Mouse (Mus musculus) kidney, embryonic 15.5 days (tissue): ENCODE data around the gene Moxd1. TPM values are rescaled to one million over a fixed set of nuclear protein-coding genes. Genes with fewer than 3 reads are reported as not detected.

Source experiments
- ATAC-seq: fragments of 200-750 bp; cut with Nextera tagmentation; replicated peaks from 2 replicates; pipeline ENCODE4 v1.8.0; 2017; ENCODE audit warnings: moderate TSS enrichment; ENCODE audit not compliant: low FRiP score
- H3K27ac ChIP-seq: fragments of 300-500 bp; sonication (generic); 2 replicates; pipeline ENCODE4 v1.5.1; 2015; ENCODE audit warnings: mild to moderate bottlenecking, inconsistent platforms
- H3K27me3 ChIP-seq: fragments of 300-500 bp; sonication (generic); 2 replicates; pipeline ENCODE4 v1.6.1; 2015; ENCODE audit warnings: inconsistent platforms
- H3K36me3 ChIP-seq: fragments of 300-500 bp; sonication (generic); 2 replicates; pipeline ENCODE4 v1.6.1; 2015; ENCODE audit warnings: inconsistent platforms
- H3K4me1 ChIP-seq: fragments of 300-500 bp; sonication (generic); 2 replicates; pipeline ENCODE4 v1.6.1; 2015; ENCODE audit warnings: inconsistent platforms
- H3K4me2 ChIP-seq: fragments of 300-500 bp; sonication (generic); 2 replicates; pipeline ENCODE4 v1.6.1; 2015; ENCODE audit warnings: moderate library complexity, mild to moderate bottlenecking, inconsistent platforms
- H3K4me3 ChIP-seq: fragments of 300-500 bp; sonication (generic); replicated peaks from 2 replicates; pipeline ENCODE4 v1.5.1; 2015; ENCODE audit warnings: mild to moderate bottlenecking, inconsistent platforms
- H3K9ac ChIP-seq: fragments of 300-500 bp; sonication (generic); 2 replicates; pipeline ENCODE4 v1.6.1; 2015; ENCODE audit warnings: mild to moderate bottlenecking, inconsistent platforms
- H3K9me3 ChIP-seq: fragments of 300-500 bp; sonication (generic); replicated peaks from 2 replicates; pipeline ENCODE4 v1.6.1; 2016; ENCODE audit warnings: inconsistent platforms
- WGBS: fragments of 180-500 bp; shearing (Covaris S2); methylation state at CpG from one replicate; pipeline ENCODE4 v1.1.7; 2015; ENCODE audit warnings: mixed read lengths; 5-methylcytosine and 5-hydroxymethylcytosine counted together
- polyA plus RNA-seq: library from polyadenylated mRNA; unstranded; fragments of >200 nt; fragmentation: Nextera tagmentation; extraction: Ambion mirVana; gene quantifications from 2 replicates; pipeline ENCODE4 v1.2.1, GENCODE M21; 2015

The Moxd1 gene
- polyA plus RNA-seq, 1 experiment from 2014 or later: 26.1 TPM

DNA sequence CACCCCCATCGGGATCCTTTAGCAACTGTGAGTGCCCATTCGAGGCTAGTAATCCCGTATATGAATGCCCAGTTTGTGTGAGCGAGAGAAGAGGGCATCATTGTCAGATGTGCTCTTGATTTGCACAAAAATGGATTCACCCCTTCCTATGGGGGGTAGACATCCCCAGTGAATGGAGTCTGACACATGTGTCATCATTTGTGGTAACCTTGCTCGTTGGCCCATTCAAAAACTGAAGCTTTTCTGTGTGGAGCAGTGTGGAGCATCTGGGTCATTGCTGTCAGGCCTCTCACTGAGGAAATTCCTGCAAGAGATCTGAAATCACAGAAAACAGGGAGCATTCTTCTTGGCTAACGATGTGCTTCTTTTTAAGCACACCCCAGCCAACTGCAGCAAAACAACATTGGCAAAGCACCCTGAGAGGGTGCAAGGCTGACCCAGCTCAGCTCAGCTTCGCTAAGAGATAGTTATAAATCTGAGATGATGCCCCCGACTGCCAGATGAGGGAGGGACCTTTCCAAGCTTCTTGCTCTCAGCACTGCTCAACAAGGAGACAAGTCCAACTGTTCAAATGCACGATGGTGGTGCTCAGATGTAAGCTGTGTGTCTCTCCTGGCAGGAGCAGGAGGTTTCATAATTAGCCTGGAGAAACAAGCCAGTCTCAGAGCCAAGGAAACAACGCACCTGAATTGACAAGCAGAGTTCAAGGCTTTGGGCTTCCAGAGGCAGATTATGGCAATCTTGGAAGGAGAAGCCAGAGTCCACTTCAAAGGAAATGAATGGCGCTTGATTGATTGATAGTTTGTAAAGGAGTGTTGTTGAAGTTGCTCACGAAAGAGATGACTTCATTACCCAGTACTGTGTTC lies 5.2 kb downstream of the Moxd1 start:
- 60% methylated on average over 12 of the region's 12 CpGs for WGBS
- Histone ChIP-seq H3K4me3 (no peak overlapping the region), H3K4me1 (peaks cover 16% of the 10 kb centered on the region), H3K27me3 (peaks cover 14% of the 10 kb centered on the region), H3K9ac (no peak overlapping the region), H3K27ac (no peak overlapping the region), H3K4me2 (no peak overlapping the region), H3K36me3 (no peaks in the 10 kb centered on the region), H3K9me3 (no peaks in the 10 kb centered on the region)
- no peak for ATAC-seq

DNA sequence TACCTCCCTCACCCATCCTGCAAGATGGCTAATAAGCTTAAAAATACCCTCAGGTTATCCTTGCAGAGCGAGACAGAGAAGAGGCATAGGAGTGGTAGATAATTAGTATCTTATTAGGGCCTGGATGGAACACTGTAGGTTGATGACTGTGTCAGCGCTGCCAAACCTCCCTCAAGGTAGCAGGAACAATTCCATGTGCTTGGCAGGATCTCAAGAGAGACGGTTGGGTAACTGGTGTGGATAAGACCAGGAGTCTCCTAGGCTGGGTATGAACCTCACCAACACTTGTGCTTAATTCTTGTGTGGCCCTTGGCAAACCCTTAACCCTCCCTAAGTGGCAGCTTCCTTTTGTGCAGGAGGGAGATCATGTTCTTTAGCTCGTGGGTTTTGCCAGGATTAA lies 9.0 kb downstream of the Moxd1 start:
- H3K4me2 ChIP-seq: no peak overlapping the region
- ATAC-seq: no peak
- 70% methylated on average over 4 of the region's 4 CpGs for WGBS
- H3K27me3 ChIP-seq: no peaks in the 10 kb centered on the region
- H3K4me3 ChIP-seq: no peak overlapping the region
- no peak overlapping the region for H3K9ac ChIP-seq
- H3K4me1 ChIP-seq: peaks cover 3% of the 10 kb centered on the region; the same call in 1 of the 2 replicates
- no peaks in the 10 kb centered on the region for H3K9me3 ChIP-seq
- H3K27ac ChIP-seq: no peak overlapping the region
- no peaks in the 10 kb centered on the region for H3K36me3 ChIP-seq

DNA sequence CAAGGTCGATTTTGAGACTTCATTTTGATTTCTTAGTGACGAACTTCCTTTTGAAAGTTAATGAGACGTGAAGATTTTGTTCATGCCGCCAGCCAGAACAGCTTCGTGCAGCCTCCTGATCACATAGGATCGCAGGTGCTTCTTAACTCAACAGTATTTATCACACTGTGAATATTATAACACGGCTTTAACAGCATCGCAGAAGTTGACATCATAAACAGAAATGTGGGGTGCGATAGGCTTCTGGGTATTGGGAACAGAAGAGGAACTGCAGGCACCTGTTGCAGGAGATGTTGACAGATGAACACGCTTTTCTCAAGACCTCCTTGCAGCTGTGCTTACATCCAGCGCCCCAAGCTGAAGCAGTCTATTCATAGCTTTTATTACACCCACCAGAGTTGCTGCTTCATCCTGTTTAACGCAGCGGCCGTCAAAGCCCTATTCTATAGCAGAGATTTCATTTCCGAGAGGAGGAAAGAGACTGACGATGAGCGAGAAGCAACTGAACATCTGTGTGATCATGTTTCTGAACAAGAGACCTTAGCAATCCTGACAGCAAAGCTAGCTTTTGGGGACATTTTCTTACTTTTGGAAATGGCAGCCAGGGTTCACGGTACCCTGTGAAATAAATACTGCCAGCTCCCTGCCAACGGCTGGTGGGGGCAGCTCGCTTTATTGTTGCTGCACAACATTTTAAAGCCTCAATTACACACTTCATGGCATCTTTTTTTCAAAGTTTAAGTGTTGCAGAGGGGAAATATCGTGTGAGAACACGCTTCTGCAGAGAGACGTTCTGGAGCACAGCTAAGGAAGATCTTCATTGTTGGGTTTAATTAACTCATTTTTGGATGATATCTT lies 12.3 kb downstream of the Moxd1 start:
- Histone ChIP-seq H3K9ac (no peak overlapping the region), H3K9me3 (0 out of 2 replicates have a peak, but pooled peaks cover 4% of the 10 kb centered on the region), H3K27me3 (no peaks in the 10 kb centered on the region), H3K4me3 (no peak overlapping the region), H3K4me2 (peak overlapping the region; percentile 42), H3K27ac (peak overlapping the region; percentile 34; the same call in 1 of the 2 replicates), H3K4me1 (peaks cover 3% of the 10 kb centered on the region; the same call in 1 of the 2 replicates), H3K36me3 (no peaks in the 10 kb centered on the region)
- WGBS: 43% methylated on average over 23 of the region's 23 CpGs
- no peak for ATAC-seq

DNA sequence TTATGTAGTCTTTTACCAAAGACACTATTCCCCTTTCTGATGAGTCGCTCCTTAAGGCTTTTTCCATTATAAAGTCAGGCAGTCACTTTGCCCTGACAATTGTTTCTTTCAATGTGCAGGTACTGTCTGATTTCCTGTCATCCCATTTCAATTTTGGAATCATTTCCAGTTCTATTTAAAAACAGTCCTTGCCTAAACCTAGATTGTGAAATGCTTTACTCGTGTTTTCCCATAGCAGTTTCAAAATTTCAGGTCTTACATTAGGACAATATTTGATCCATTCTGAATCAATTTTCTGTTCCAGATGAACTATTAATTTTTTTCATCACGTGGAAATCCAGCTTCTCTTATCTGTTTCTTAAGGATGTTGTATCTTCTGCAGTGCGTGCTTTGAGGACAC lies 23.5 kb downstream of the Moxd1 start:
- no peak overlapping the region for H3K4me2 ChIP-seq
- WGBS: 84% methylated on average over 4 of the region's 4 CpGs

DNA sequence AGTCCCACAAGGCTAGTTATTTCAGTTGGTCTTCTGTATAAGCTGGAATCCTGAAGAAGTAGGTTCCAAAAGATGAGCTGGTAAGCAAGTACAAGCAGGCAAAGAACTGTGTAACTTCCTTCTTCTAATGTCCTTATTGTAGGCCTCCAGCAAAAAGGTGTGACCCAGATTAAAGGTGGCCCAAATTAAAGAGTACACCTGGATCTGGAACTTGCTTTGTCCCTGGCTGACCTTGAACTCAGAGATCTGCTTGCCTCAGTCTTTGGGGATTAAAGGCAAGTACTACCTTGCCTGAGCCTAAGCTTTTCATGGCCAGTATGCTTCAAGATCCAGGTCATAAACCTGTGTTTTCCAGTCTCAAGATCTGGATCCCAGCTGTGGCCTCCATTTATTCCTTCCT lies 24.8 kb downstream of the Moxd1 start:
- no peaks in the 10 kb centered on the region for H3K27me3 ChIP-seq
- H3K4me2 ChIP-seq: no peak overlapping the region
- H3K36me3 ChIP-seq: no peaks in the 10 kb centered on the region
- no peak overlapping the region for H3K9ac ChIP-seq
- H3K27ac ChIP-seq: no peak overlapping the region
- no peak overlapping the region for H3K4me3 ChIP-seq
- no peaks in the 10 kb centered on the region for H3K9me3 ChIP-seq
- no peaks in the 10 kb centered on the region for H3K4me1 ChIP-seq
- no peak for ATAC-seq

More for the DNA sequence above, 23.5 kb downstream of the Moxd1 start:
- H3K4me3 ChIP-seq: no peak overlapping the region
- no peak for ATAC-seq
- no peaks in the 10 kb centered on the region for H3K9me3 ChIP-seq
- no peaks in the 10 kb centered on the region for H3K36me3 ChIP-seq
- H3K27ac ChIP-seq: no peak overlapping the region
- H3K4me1 ChIP-seq: no peaks in the 10 kb centered on the region
- no peak overlapping the region for H3K9ac ChIP-seq
- no peaks in the 10 kb centered on the region for H3K27me3 ChIP-seq

DNA sequence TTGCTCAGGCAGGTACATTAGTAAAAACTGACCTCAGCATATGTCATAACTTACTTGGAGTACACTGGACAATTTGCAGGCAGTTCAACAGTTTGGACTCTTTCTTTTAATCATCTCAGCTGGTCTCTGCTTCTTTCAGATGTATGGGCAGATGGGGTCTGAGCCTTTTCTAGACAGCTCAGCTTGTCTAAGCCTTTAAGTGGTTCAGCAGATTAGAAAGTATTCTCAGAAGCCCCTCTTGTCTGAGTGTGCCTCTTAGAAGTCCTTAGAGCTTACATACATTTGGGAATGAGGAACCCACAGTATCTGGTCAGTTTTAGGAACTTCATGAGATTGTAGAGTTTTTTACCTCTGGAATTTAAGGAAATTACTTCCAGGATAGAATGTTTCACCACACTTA lies 28.3 kb downstream of the Moxd1 start:
- H3K27ac ChIP-seq: no peak overlapping the region
- no peak overlapping the region for H3K4me3 ChIP-seq
- ATAC-seq: no peak

DNA sequence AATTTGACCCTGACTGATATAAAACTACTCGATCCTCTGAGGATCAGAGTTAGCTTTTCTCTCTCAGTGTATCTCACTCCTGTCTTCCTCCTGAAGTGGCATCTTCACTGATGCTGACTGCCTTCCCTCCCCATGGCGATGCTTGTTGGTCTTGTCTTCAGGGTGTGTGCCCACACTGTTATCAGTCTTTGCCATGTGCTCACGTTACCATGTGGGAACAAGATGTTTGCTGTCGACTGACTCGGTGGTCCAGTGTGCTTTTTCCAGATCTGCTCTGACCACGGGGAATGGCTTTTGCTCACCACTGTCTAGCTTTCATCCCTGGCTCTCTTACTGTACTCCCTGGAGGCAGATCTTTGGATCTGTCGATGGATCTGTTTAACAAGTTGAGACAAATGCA lies 34.8 kb downstream of the Moxd1 start:
- no peak overlapping the region for H3K27ac ChIP-seq
- H3K27me3 ChIP-seq: no peaks in the 10 kb centered on the region
- no peak overlapping the region for H3K9ac ChIP-seq
- H3K4me1 ChIP-seq: peaks cover 8% of the 10 kb centered on the region; the same call in 1 of the 2 replicates
- H3K9me3 ChIP-seq: no peaks in the 10 kb centered on the region
- no peak overlapping the region for H3K4me3 ChIP-seq
- WGBS: 55% methylated on average over 7 of the region's 7 CpGs
- ATAC-seq: no peak
- H3K4me2 ChIP-seq: no peak overlapping the region
- H3K36me3 ChIP-seq: no peaks in the 10 kb centered on the region; the same call in 1 of the 2 replicates

More for the DNA sequence above, 28.3 kb downstream of the Moxd1 start:
- no peaks in the 10 kb centered on the region; the same call in 1 of the 2 replicates for H3K36me3 ChIP-seq
- no peaks in the 10 kb centered on the region for H3K9me3 ChIP-seq
- no peak overlapping the region for H3K4me2 ChIP-seq
- H3K9ac ChIP-seq: no peak overlapping the region
- H3K4me1 ChIP-seq: no peaks in the 10 kb centered on the region
- H3K27me3 ChIP-seq: no peaks in the 10 kb centered on the region

DNA sequence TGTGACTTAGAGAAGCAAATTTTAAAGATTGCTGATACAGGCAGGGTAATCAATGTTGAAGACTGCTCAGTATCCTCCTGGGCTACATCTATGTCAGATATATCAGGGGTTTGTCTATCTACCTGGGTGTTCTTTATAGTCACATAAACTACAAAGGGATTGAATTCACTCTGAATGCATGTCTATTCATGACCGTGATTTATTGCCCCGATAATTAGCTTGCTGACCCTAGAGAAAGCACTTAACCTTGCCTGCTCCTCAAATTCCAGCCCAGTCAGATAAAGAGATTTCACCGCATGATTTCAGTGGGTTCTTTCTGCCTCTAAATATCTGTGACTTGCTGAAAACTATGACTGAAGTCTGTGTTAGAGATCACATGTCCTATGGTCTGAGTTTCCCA lies 35.6 kb downstream of the Moxd1 start:
- Histone ChIP-seq H3K27me3 (no peaks in the 10 kb centered on the region), H3K4me1 (peaks cover 8% of the 10 kb centered on the region; the same call in 1 of the 2 replicates), H3K27ac (0 out of 2 replicates have a peak overlapping the region, but pooled peaks have one; percentile 29), H3K9me3 (no peaks in the 10 kb centered on the region), H3K9ac (no peak overlapping the region), H3K4me3 (no peak overlapping the region), H3K36me3 (no peaks in the 10 kb centered on the region), H3K4me2 (no peak overlapping the region)
- WGBS: 15% methylated on average over 3 of the region's 3 CpGs
- no peak for ATAC-seq

DNA sequence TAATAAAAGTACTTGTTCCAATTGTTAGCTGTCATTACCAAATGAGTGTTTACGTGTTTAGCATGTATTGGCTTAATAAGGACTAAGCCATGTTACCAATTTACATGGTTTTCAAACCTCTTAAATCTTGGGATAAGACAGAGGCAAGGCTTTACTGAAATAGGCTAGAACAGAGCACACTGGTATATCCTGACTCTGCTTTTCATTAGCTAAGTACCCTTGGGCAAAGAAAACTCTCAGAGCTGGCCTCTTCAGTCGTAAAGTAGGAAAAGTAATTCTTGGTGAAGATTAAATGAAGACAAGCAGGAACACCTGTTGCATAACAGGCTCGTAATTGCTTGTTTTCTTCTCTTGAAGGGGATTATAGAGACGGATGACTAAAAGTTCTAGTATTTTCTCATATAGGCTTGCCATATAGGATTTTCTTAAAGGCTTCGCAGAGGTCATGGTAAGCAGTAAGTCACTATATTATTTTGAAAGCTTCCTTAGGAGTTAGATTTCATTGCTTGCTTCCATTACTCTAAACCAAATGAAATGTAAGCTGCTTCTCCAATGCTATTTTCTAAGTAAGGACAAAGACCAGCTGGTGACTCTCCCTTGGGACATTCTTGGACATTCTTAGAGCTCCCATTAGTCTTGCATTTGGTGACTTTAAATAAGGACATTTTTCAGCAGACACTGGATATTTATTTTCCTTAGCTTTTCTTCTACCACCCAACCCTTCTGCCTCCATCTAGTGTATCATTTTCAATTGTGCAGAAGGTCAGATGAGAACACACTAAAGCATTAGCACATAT lies 36.7 kb downstream of the Moxd1 start:
- WGBS: 34% methylated on average over 5 of the region's 5 CpGs
- Histone ChIP-seq H3K9ac (no peak overlapping the region), H3K4me2 (no peak overlapping the region), H3K36me3 (no peaks in the 10 kb centered on the region), H3K9me3 (no peaks in the 10 kb centered on the region), H3K27me3 (no peaks in the 10 kb centered on the region), H3K27ac (peak overlapping the region; percentile 15; the same call in 1 of the 2 replicates), H3K4me1 (peaks cover 8% of the 10 kb centered on the region; the same call in 1 of the 2 replicates), H3K4me3 (no peak overlapping the region)
- peak; percentile 40; the same call in 1 of the 2 replicates for ATAC-seq

DNA sequence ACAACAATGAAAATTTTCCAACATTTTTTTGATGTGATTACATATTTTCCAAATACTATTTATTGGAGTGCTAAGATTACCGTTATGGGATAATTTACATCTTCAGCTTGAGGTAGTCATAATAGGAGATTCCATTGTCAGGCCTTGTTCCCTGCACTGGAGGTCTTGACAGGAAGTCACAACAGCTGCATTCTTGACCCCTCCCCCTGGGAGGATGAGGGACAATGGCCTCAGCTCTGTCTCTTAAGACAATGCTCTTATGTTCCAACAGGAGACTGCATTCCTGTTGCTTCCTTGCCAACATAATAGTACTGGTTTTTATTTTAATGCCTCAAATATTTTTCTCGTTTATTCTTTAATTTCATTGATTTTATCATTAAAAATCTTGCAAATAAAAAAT lies 44.2 kb downstream of the Moxd1 start:
- H3K4me3 ChIP-seq: no peak overlapping the region
- ATAC-seq: no peak
- no peak overlapping the region for H3K4me2 ChIP-seq
- no peak overlapping the region for H3K9ac ChIP-seq
- no peak overlapping the region for H3K27ac ChIP-seq
- 76% methylated on average over 2 of the region's 2 CpGs for WGBS
- H3K36me3 ChIP-seq: no peaks in the 10 kb centered on the region
- no peaks in the 10 kb centered on the region for H3K9me3 ChIP-seq
- peaks cover 7% of the 10 kb centered on the region; the same call in 1 of the 2 replicates for H3K4me1 ChIP-seq
- H3K27me3 ChIP-seq: no peaks in the 10 kb centered on the region

DNA sequence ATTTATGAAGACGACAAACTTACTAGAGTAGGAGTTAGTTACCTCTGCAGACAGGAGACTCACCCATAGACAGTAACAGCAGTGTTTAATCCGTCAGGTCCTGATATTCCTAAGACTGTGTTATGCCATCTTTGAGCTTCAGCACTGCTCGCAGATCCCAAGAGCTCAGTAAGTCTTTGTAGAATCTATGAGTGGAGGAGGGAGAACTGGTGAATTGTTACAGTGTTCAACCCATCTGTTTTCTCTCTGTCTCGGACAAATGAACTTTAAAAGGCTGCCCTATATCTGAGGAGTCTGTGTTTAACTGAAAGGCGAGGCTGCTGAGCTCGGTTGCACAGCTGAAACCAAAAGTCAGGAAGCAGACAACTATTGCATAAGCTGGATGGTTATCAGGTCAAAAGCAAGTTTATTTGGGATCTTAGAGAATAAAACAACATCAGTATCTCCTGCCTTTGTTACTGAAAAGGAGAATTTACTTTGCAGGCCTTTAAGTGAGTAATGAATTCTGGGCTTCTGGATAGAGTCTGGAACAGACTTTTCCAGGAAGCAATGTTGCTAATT lies 47.8 kb downstream of the Moxd1 start:
- WGBS: 43% methylated on average over 6 of the region's 6 CpGs
- 0 out of 2 replicates have a peak overlapping the region, but pooled peaks have one; percentile 7 for H3K27ac ChIP-seq

More for the DNA sequence above, 47.8 kb downstream of the Moxd1 start:
- H3K9ac ChIP-seq: no peak overlapping the region
- H3K9me3 ChIP-seq: no peaks in the 10 kb centered on the region
- H3K4me3 ChIP-seq: no peak overlapping the region
- H3K4me2 ChIP-seq: no peak overlapping the region
- peaks cover 9% of the 10 kb centered on the region for H3K4me1 ChIP-seq
- H3K27me3 ChIP-seq: no peaks in the 10 kb centered on the region
- no peak for ATAC-seq
- no peaks in the 10 kb centered on the region for H3K36me3 ChIP-seq
